Mouse (Mus musculus) kidney, adult 2 months (tissue): ENCODE measurements around the gene Vsig8. TPM values are rescaled to one million over a fixed set of nuclear protein-coding genes. Genes with fewer than 3 reads are reported as not detected.

Experiments used
- DNase-seq: peaks from one replicate; pipeline ENCODE4 v3.0.0; 2021
- H3K27ac ChIP-seq: fragments of 200-500 bp; 2 replicates; pipeline ENCODE4 v1.5.1; 2012; ENCODE audit warnings: low read depth, low read length, control low read depth, inconsistent platforms; ENCODE audit not compliant: insufficient read depth
- H3K27me3 ChIP-seq: fragments of 200-500 bp; replicated peaks from 2 replicates; pipeline ENCODE4 v1.6.1; 2012; ENCODE audit warnings: mild to moderate bottlenecking, moderate library complexity, low read length, inconsistent platforms; ENCODE audit not compliant: control insufficient read depth, insufficient read depth
- H3K36me3 ChIP-seq: fragments of 200-500 bp; 2 replicates; pipeline ENCODE4 v1.6.1; 2012; ENCODE audit warnings: mild to moderate bottlenecking, moderate library complexity, low read length, inconsistent platforms; ENCODE audit not compliant: control insufficient read depth, insufficient read depth
- H3K4me1 ChIP-seq: fragments of 200-500 bp; 2 replicates; pipeline ENCODE4 v1.6.1; 2011; ENCODE audit warnings: low read length; ENCODE audit not compliant: control insufficient read depth, insufficient read depth
- H3K4me3 ChIP-seq: fragments of 200-500 bp; 2 replicates; pipeline ENCODE4 v1.5.1; 2011; ENCODE audit warnings: mild to moderate bottlenecking, low read depth, low read length, control low read depth; ENCODE audit not compliant: insufficient read depth
- CTCF ChIP-seq: fragments of 200-500 bp; conservative IDR thresholded peaks from 2 replicates; pipeline ENCODE4 v1.5.1; 2011; ENCODE audit warnings: low read depth, mild to moderate bottlenecking, control low read depth, low read length, moderate library complexity, mixed read lengths; ENCODE audit not compliant: insufficient read depth, insufficient read length
- POLR2A ChIP-seq: fragments of 200-500 bp; IDR thresholded peaks from one replicate; pipeline ENCODE4 v1.6.1; 2011; ENCODE audit warnings: low read depth, low read length, control low read depth
- WGBS: fragments of 180-500 bp; shearing (Covaris S2); methylation state at CpG from one replicate; pipeline ENCODE4 v1.1.7; 2018; 5-methylcytosine and 5-hydroxymethylcytosine counted together
- polyA plus RNA-seq: library from polyadenylated mRNA; depleted of rRNA; stranded (reverse); fragments of >200 nt; gene quantifications from 2 replicates; pipeline ENCODE4 v1.2.3, GENCODE M21; 2012; rRNA removed

Vsig8 gene
- polyA plus RNA-seq, 1 experiment = 0.41 TPM

DNA sequence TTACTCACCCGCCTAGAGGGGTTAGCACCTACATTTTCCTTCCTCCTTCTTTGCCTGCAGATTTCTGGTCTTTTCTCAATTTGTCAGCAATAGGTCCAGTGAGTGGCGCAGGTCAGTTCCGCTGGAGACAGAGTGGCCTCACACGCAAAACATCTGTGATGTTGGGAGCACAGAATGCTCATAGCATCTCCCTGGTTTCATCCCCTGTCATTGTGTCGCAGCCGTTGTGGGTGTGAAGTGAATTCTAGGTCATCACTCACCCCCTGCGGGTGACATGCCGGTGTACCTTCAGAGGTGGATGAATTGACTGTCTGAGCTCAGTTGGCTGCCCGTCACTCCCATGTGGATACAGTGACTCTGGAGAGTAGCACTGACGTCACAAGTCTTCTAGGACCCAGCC is 55.6 kb downstream of the Vsig8 start:
- Histone ChIP-seq H3K4me1 (no peaks in the 10 kb centered on the region), H3K4me3 (no peak overlapping the region), H3K36me3 (no peaks in the 10 kb centered on the region), H3K27me3 (no peaks in the 10 kb centered on the region), H3K27ac (no peak overlapping the region)
- TF ChIP-seq CTCF (no peak), POLR2A (no peak)
- 82% methylated on average over 10 of the region's 10 CpGs for WGBS
- no peak for DNase-seq

DNA sequence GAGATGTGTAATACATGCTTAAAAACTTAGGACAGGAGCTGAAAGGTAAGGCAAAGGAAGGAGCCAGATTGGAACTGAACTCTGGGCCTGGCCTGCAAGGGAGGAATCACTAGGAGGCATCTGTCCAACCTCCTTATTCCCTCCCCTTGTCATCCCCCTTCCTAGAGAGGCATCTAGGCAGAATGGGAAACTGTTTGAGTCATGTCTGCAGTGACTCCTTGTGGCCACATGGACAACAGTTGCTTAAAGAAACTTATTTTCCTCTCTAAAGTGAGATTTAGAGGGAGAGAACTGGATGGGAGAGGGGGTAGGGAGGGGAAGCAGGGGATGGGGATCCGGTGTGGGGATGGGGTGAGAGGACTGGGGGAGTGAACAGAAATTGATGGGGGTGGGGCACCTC is 57.0 kb downstream of the Vsig8 start:
- Histone ChIP-seq H3K4me3 (no peak overlapping the region), H3K27me3 (no peaks in the 10 kb centered on the region), H3K4me1 (no peaks in the 10 kb centered on the region), H3K36me3 (no peaks in the 10 kb centered on the region), H3K27ac (no peak overlapping the region)
- 27% methylated on average over 1 of the region's 1 CpGs for WGBS
- DNase-seq = no peak
- TF ChIP-seq CTCF (peak; percentile 36; the same call in 1 of the 2 replicates), POLR2A (no peak)

Other genes starting within 250 kb of the Vsig8 start
- gene Kcnj9, start 226.6 kb upstream of the Vsig8 start, polyA plus RNA-seq = 0.06 and 0.11 TPM in 2 replicates
- gene Kcnj10, start 214.7 kb upstream of the Vsig8 start, polyA plus RNA-seq = 17.0 and 17.1 TPM in 2 replicates
- 4.9 and 5.6 TPM in 2 replicates for gene Pigm, start 179.4 kb upstream of the Vsig8 start, polyA plus RNA-seq
- gene Slamf9, start 80.6 kb upstream of the Vsig8 start, polyA plus RNA-seq = 19.2 and 20.2 TPM in 2 replicates
- gene Igsf9, start 74.2 kb upstream of the Vsig8 start, polyA plus RNA-seq = 15.4 and 20.7 TPM in 2 replicates
- gene Tagln2, start 55.9 kb upstream of the Vsig8 start, polyA plus RNA-seq = 202 and 286 TPM in 2 replicates
- 0.33 and 0.79 TPM in 2 replicates for gene Cfap45, start 35.1 kb upstream of the Vsig8 start, polyA plus RNA-seq
- gene Slamf8, start 34.6 kb downstream of the Vsig8 start, polyA plus RNA-seq = 1.7 and 3.0 TPM in 2 replicates
- gene Fcrl6, start 46.6 kb downstream of the Vsig8 start, polyA plus RNA-seq = not detected in 2 replicates
- 51.4 and 52.1 TPM in 2 replicates for gene Dusp23, start 77.0 kb downstream of the Vsig8 start, polyA plus RNA-seq
- 0.08 TPM in 1 of 2 replicates, not detected in the other for gene Crp, start 142.1 kb downstream of the Vsig8 start, polyA plus RNA-seq